Mouse (Mus musculus) c-Kit-positive CD71-negative TER-119-negative erythroid progenitor cells, embryonic 14.5 days (primary cell): ENCODE results near the gene Olfr45.
"Not testable (repeated sequence)": the region's sequence is repeated elsewhere in the genome, so short reads cannot be mapped to it uniquely, and the experiment has no call there.

Experiments used
- DNase-seq: peaks from one replicate; pipeline ENCODE4 v3.0.0-alpha.2; 2013; ENCODE audit warnings: low read depth

The Olfr45 gene

DNA sequence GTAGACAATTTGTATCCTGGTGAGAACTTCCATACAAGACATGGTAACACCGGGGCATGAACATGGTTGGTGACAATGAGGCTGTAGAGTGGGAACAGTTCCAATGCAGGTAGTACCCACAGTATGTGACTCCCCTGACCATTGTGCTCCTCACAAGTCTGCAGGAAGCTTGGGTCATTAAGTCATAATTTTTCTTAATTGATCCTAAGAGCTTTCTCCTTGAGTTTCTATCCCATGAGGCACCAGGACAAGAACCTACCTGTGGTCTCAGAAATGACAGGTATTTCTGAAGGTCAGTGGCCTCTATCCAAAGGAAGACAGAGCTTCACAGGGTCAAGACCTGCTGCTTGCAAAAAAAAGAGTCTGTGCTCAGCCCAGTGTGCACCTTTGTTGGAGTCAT, at the start of gene Olfr45:
Gene Olfr45, plus strand, starts transcription at position 301 of the 400 bp plus-strand sequence.
- DNase-seq = no peak

GRCm38 (mm10) chr7:140646152-140646551, 35.6 kb upstream of the Olfr45 start, which contains the start of gene Olfr53:
Olfr53 (plus strand) TSS chr7:140646452.
- no peak for DNase-seq

DNA sequence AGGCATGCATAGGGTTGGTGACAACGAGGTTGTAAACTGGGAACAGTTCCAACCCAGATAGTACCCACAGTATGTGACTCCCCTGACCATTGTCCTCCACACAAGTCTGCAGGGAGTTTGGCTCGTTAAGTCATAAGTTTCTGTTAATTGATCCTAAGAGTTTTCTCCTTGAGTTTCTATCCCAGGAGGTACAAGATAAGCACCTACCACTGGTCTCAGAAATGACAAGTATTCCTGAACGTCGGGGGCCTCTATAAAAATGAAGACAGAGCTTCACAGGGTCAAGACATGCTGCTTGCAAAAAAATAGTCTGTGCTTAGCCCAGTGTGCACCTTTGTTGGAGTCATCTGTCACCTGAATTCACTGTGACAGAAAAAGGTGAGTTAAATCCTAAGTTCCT, 22.1 kb upstream of the Olfr45 start, which contains the start of gene Olfr539:
Gene Olfr539, plus strand, starts transcription at position 301 of the 400 bp plus-strand sequence.
- no peak for DNase-seq

DNA sequence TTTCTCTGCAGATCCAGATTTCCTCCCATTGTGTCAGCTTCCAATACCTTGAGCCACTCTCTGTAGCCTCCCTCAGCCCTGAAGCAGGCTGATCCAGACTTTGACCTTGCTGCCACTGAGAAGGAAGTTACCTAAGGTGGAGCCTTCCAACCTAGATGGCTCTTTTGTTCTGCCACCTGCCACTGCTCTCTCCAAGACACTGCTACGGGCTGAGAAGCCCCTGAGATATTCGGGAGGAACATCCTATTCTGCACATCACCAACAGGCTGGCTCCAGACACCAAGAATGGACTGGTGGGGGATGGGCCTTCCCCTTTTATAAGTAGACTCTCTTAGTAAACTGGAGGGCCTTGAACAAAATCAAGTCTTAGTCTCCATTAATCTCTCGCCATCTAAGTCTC, 11.1 kb upstream of the Olfr45 start:
- not testable (repeated sequence) for DNase-seq

GRCm38 (mm10) chr7:140675863-140676262, 5.9 kb upstream of the Olfr45 start:
- DNase-seq = no peak

DNA sequence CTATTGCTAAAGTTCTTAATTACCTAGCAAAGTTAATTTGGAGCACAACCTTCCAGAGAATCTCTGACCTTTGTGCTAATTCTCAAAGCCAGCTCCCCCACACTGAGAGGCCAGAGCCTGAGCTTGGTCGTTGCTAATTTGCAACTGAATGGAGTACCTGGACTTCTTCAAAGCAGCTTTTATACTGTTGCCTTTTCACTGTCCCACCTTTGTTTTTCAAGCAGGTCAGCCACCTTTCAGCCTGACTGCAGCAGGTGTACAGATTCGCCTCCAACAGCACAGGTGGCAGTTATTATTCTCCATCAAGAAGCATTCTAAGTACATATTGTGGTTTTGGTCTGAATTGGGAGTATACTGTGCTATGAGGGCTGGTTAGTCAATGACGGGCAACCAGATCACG, 2.2 kb upstream of the Olfr45 start:
- not testable (repeated sequence) for DNase-seq

DNA sequence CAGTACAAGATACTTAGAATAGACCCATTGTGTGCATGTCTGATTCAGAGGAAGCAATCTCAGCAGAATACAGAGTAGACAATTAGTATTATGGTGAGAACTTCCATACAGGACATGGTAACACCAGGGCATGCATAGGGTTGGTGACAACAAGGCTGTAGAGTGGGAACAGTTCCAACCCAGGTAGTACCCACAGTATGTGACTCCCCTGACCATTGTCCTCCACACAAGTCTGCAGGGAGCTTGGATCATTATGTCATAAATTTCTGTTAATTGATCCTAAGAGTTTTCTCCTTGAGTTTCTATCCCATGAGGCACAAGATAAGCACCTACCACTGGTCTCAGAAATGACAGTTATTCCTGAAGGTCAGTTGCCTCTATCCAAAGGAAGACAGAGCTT, 15.2 kb downstream of the Olfr45 start, which contains the start of gene Olfr541:
Gene Olfr541, plus strand, starts transcription at position 301 of the 400 bp plus-strand sequence.
- no peak for DNase-seq

GRCm38 (mm10) chr7:140706348-140706747, 24.6 kb downstream of the Olfr45 start:
- DNase-seq = no peak

DNA sequence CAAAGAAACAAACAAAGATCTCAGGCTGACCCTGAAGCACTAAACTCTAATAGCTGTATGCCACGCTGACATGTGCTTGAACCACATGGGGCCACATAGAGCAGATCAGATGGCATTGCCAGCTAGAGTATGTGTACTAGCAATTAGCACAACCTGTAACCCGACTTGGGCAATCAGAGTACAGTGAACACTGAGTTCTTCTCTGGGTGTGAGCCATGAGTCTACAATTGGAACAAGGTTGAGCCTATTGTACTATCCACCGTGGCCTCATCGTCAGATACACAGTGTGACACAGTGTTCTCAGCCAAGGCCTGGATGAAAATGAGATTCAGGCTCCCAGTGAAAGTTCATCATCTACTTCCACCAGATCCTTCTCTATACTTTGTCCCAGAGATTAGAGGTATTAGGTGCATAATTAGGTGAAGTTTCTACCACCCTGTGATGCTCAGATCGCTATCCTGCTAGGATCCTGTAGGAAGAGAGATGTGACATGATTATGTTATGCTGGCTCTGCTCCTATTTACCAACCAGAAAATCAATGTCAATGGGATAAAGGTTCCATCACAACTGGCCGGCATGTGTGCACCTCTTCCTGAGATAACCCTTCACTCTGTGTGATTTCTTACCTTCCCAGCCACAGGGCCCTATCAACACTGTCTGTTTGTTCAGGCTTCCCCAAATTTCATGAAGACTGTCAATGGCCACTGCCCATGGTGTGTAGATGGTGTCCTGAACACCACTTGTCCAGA, 26.0 kb downstream of the Olfr45 start:
- DNase-seq = no peak

GRCm38 (mm10) chr7:140717155-140718055, 35.7 kb downstream of the Olfr45 start:
- DNase-seq = no peak

DNA sequence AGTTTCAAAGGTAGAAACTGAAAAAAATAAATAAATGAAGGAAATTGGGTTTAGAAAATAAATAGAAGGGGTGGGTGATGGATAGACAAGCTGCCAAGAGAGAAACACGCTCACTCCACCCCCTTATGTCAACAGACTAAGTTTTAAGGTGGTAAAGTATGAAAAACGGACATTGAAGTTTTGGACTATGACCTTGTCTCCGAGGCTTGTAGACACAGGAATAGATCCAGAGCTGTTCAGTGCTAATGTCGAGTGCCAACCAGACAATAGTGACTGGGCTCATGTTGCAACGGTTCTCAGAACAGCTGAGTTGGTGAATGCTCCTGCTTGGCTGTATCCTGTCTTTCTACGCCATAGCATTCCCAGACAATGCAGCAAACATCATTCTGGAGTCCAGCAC, 39.3 kb downstream of the Olfr45 start:
- no peak for DNase-seq

DNA sequence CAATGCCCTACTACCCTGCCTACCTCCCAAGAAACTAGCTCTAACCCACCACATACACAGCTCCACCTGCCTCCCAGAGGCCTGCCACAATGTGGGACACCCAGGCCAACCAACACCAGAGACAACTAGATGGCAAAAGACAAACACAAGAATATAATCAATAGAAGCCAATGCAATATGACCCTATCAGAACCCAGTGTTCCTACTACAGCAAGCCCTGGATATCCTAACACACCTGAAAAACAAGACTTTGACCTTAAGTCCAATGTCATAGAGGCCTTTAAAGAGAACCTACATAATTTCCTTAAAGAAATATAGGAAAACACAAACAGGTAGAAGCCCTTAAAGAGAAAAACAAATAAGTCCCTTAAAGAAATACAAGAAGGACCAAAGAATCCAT, 43.8 kb downstream of the Olfr45 start:
- no peak for DNase-seq

- DNase-seq = no peak
These were observed 51.4 kb downstream of the Olfr45 start for GRCm38 (mm10) chr7:140733162-140733561.
